Mouse (Mus musculus): ENCODE measurements around the gene Sec14l1. TPM values are rescaled to one million over a fixed set of nuclear protein-coding genes. Genes with fewer than 3 reads are reported as not detected.
A peak's percentile ranks its signal among the peaks of the same experiment; 100 is the strongest.

Sec14l1 gene
- polyA plus RNA-seq, 1 experiment from 2014 or later, result 63.0 TPM

- ATAC-seq (ENCODE audit: low FRiP score, low read depth), result no peak
- H3K4me2 ChIP-seq, result peak overlapping the region; percentile 20; the same call in 1 of the 2 replicates
Observed at GRCm38 (mm10) chr11:117091406-117091805, 23.6 kb upstream of the Sec14l1 start.

GRCm38 (mm10) chr11:117091845-117092244 is 23.1 kb upstream of the Sec14l1 start:
- Histone ChIP-seq H3K9me3 (no peaks in the 10 kb centered on the region), H3K4me1 (replicated peaks) (peaks cover 10% of the 10 kb centered on the region), H3K36me3 (no peaks in the 10 kb centered on the region), H3K27me3 (no peaks in the 10 kb centered on the region), H3K9ac (no peak overlapping the region), H3K4me2 (peak overlapping the region; percentile 20), H3K27ac (replicated peaks) (no peak overlapping the region), H3K4me3 (no peak overlapping the region)
- WGBS, result 9% methylated on average over 22 of the region's 22 CpGs
- ATAC-seq (ENCODE audit: low FRiP score, low read depth), result no peak

More at GRCm38 (mm10) chr11:117091406-117091805, 23.6 kb upstream of the Sec14l1 start:
- H3K9ac ChIP-seq, result no peak overlapping the region
- H3K9me3 ChIP-seq, result no peaks in the 10 kb centered on the region
- peaks cover 10% of the 10 kb centered on the region for H3K4me1 ChIP-seq (replicated peaks)
- 57% methylated on average over 4 of the region's 4 CpGs for WGBS
- H3K27me3 ChIP-seq, result no peaks in the 10 kb centered on the region
- H3K4me3 ChIP-seq, result no peak overlapping the region
- H3K36me3 ChIP-seq, result no peaks in the 10 kb centered on the region
- H3K27ac ChIP-seq (replicated peaks), result no peak overlapping the region

- Histone ChIP-seq H3K9me3 (no peaks in the 10 kb centered on the region), H3K4me3 (no peak overlapping the region), H3K4me2 (no peak overlapping the region), H3K27me3 (no peaks in the 10 kb centered on the region), H3K27ac (replicated peaks) (no peak overlapping the region), H3K9ac (no peak overlapping the region), H3K36me3 (no peaks in the 10 kb centered on the region), H3K4me1 (replicated peaks) (peaks cover 10% of the 10 kb centered on the region)
- WGBS, result 22% methylated on average over 8 of the region's 8 CpGs
- no peak for ATAC-seq (ENCODE audit: low FRiP score, low read depth)
Observed at GRCm38 (mm10) chr11:117092711-117093110, 22.3 kb upstream of the Sec14l1 start.

GRCm38 (mm10) chr11:117093900-117094552 is 20.9 kb upstream of the Sec14l1 start:
- H3K36me3 ChIP-seq, result no peaks in the 10 kb centered on the region
- H3K27me3 ChIP-seq, result no peaks in the 10 kb centered on the region
- peaks cover 10% of the 10 kb centered on the region for H3K4me1 ChIP-seq (replicated peaks)
- no peak overlapping the region for H3K9ac ChIP-seq
- no peak overlapping the region for H3K4me3 ChIP-seq
- no peak overlapping the region for H3K4me2 ChIP-seq
- no peak for ATAC-seq (ENCODE audit: low FRiP score, low read depth)
- H3K9me3 ChIP-seq, result no peaks in the 10 kb centered on the region
- WGBS, result 82% methylated on average over 5 of the region's 5 CpGs
- H3K27ac ChIP-seq (replicated peaks), result no peak overlapping the region

GRCm38 (mm10) chr11:117094646-117095045 is 20.3 kb upstream of the Sec14l1 start:
- no peaks in the 10 kb centered on the region for H3K9me3 ChIP-seq
- H3K36me3 ChIP-seq, result no peaks in the 10 kb centered on the region
- 89% methylated on average over 9 of the region's 9 CpGs for WGBS
- H3K4me3 ChIP-seq, result no peak overlapping the region
- H3K4me1 ChIP-seq (replicated peaks), result peaks cover 10% of the 10 kb centered on the region
- no peak for ATAC-seq (ENCODE audit: low FRiP score, low read depth)
- no peak overlapping the region for H3K9ac ChIP-seq
- H3K27ac ChIP-seq (replicated peaks), result no peak overlapping the region
- H3K27me3 ChIP-seq, result no peaks in the 10 kb centered on the region
- H3K4me2 ChIP-seq, result no peak overlapping the region

- H3K4me1 ChIP-seq (replicated peaks), result peaks cover 10% of the 10 kb centered on the region
- H3K27ac ChIP-seq (replicated peaks), result no peak overlapping the region
- H3K9ac ChIP-seq, result no peak overlapping the region
- no peaks in the 10 kb centered on the region for H3K27me3 ChIP-seq
- H3K9me3 ChIP-seq, result no peaks in the 10 kb centered on the region
- H3K4me2 ChIP-seq, result no peak overlapping the region
- ATAC-seq (ENCODE audit: low FRiP score, low read depth), result no peak
- H3K36me3 ChIP-seq, result no peaks in the 10 kb centered on the region
- WGBS, result 68% methylated on average over 9 of the region's 9 CpGs
- H3K4me3 ChIP-seq, result no peak overlapping the region
Observed at GRCm38 (mm10) chr11:117097021-117097420, 17.9 kb upstream of the Sec14l1 start.

GRCm38 (mm10) chr11:117098155-117098554 is 16.8 kb upstream of the Sec14l1 start:
- Histone ChIP-seq H3K36me3 (no peaks in the 10 kb centered on the region), H3K4me1 (replicated peaks) (0 out of 2 replicates have a peak, but pooled peaks cover 4% of the 10 kb centered on the region), H3K4me2 (no peak overlapping the region), H3K27me3 (no peaks in the 10 kb centered on the region), H3K27ac (replicated peaks) (no peak overlapping the region), H3K9me3 (no peaks in the 10 kb centered on the region), H3K4me3 (no peak overlapping the region), H3K9ac (no peak overlapping the region)
- 71% methylated on average over 5 of the region's 5 CpGs for WGBS
- no peak for ATAC-seq (ENCODE audit: low FRiP score, low read depth)

GRCm38 (mm10) chr11:117098784-117099183 is 16.2 kb upstream of the Sec14l1 start:
- 78% methylated on average over 3 of the region's 3 CpGs for WGBS
- Histone ChIP-seq H3K4me2 (no peak overlapping the region), H3K4me1 (replicated peaks) (0 out of 2 replicates have a peak, but pooled peaks cover 4% of the 10 kb centered on the region), H3K4me3 (no peak overlapping the region), H3K9me3 (no peaks in the 10 kb centered on the region), H3K27me3 (no peaks in the 10 kb centered on the region), H3K27ac (replicated peaks) (no peak overlapping the region), H3K36me3 (no peaks in the 10 kb centered on the region), H3K9ac (no peak overlapping the region)
- no peak for ATAC-seq (ENCODE audit: low FRiP score, low read depth)

- Histone ChIP-seq H3K27me3 (no peaks in the 10 kb centered on the region), H3K27ac (replicated peaks) (no peak overlapping the region), H3K4me1 (replicated peaks) (0 out of 2 replicates have a peak, but pooled peaks cover 4% of the 10 kb centered on the region), H3K4me3 (no peak overlapping the region), H3K9ac (no peak overlapping the region), H3K9me3 (no peaks in the 10 kb centered on the region), H3K36me3 (no peaks in the 10 kb centered on the region), H3K4me2 (no peak overlapping the region)
- WGBS, result 60% methylated on average over 2 of the region's 2 CpGs
- no peak for ATAC-seq (ENCODE audit: low FRiP score, low read depth)
Observed at GRCm38 (mm10) chr11:117099372-117099771, 15.6 kb upstream of the Sec14l1 start.

- Histone ChIP-seq H3K36me3 (no peaks in the 10 kb centered on the region), H3K4me1 (replicated peaks) (0 out of 2 replicates have a peak, but pooled peaks cover 4% of the 10 kb centered on the region), H3K4me2 (no peak overlapping the region), H3K4me3 (no peak overlapping the region), H3K27me3 (no peaks in the 10 kb centered on the region), H3K9ac (no peak overlapping the region), H3K27ac (replicated peaks) (peak overlapping the region; percentile 65; the same call in 1 of the 2 replicates), H3K9me3 (no peaks in the 10 kb centered on the region)
- 56% methylated on average over 8 of the region's 8 CpGs for WGBS
- ATAC-seq (ENCODE audit: low FRiP score, low read depth), result no peak
Observed at GRCm38 (mm10) chr11:117101351-117101921, 13.5 kb upstream of the Sec14l1 start.

- Histone ChIP-seq H3K9me3 (no peaks in the 10 kb centered on the region), H3K27me3 (no peaks in the 10 kb centered on the region), H3K4me3 (no peak overlapping the region), H3K27ac (replicated peaks) (peak overlapping the region; percentile 65; the same call in 1 of the 2 replicates), H3K4me2 (no peak overlapping the region), H3K9ac (no peak overlapping the region), H3K4me1 (replicated peaks) (peaks cover 10% of the 10 kb centered on the region; the same call in 1 of the 2 replicates), H3K36me3 (no peaks in the 10 kb centered on the region)
- ATAC-seq (ENCODE audit: low FRiP score, low read depth), result no peak
- 85% methylated on average over 14 of the region's 14 CpGs for WGBS
Observed at GRCm38 (mm10) chr11:117101925-117102717, 12.8 kb upstream of the Sec14l1 start.

GRCm38 (mm10) chr11:117103523-117103922 is 11.4 kb upstream of the Sec14l1 start:
- Histone ChIP-seq H3K27ac (replicated peaks) (no peak overlapping the region), H3K4me1 (replicated peaks) (peaks cover 11% of the 10 kb centered on the region; the same call in 1 of the 2 replicates), H3K4me2 (no peak overlapping the region), H3K27me3 (no peaks in the 10 kb centered on the region), H3K9ac (no peak overlapping the region), H3K9me3 (no peaks in the 10 kb centered on the region), H3K36me3 (no peaks in the 10 kb centered on the region), H3K4me3 (no peak overlapping the region)
- 88% methylated on average over 10 of the region's 10 CpGs for WGBS
- ATAC-seq (ENCODE audit: low FRiP score, low read depth), result no peak

Measured in hindbrain, embryonic 15.5 days (tissue).